Mouse (Mus musculus): Measurements from ENCODE around the gene Rhobtb1. TPM values are rescaled to one million over a fixed set of nuclear protein-coding genes. Genes with fewer than 3 reads are reported as not detected.
A peak's percentile ranks its signal among the peaks of the same experiment; 100 is the strongest.

Rhobtb1 gene
- total RNA-seq (2014; rRNA removed): 11.2 and 16.9 TPM in 2 replicates
- polyA plus RNA-seq (2015; fragmentation: Nextera tagmentation; extraction: Ambion mirVana): 9.2 and 12.1 TPM in 2 replicates

GRCm38 (mm10) chr10:69151045-69151444 lies at the start of gene Rhobtb1:
TSS of gene Rhobtb1 (plus strand) at chr10:69151434.
- DNase-seq: no peak
- Histone ChIP-seq H3K4me2 (ENCODE audit: low read depth) (no peak within 1 kb of the TSS), H3K27me3 (ENCODE audit: insufficient read depth, low read length) (no peaks in the 10 kb centered on the region), H3K36me3 (ENCODE audit: insufficient read depth) (no peaks in the 10 kb centered on the region), H3K4me1 (ENCODE audit: insufficient read depth) (no peaks in the 10 kb centered on the region), H3K27ac (ENCODE audit: low read depth, low read length) (no peak within 1 kb of the TSS), H3K9me3 (ENCODE audit: low read length) (no peaks in the 10 kb centered on the region), H3K4me3 (ENCODE audit: low read depth, low read length) (no peak within 1 kb of the TSS), H3K9ac (no peak within 1 kb of the TSS)
- no peak for TF ChIP-seq CTCF (IDR thresholded peaks at IDR 0.05; ENCODE audit: low read depth)
- 89% methylated on average over 20 of the region's 20 CpGs for WGBS
- no peak for ATAC-seq

DNA sequence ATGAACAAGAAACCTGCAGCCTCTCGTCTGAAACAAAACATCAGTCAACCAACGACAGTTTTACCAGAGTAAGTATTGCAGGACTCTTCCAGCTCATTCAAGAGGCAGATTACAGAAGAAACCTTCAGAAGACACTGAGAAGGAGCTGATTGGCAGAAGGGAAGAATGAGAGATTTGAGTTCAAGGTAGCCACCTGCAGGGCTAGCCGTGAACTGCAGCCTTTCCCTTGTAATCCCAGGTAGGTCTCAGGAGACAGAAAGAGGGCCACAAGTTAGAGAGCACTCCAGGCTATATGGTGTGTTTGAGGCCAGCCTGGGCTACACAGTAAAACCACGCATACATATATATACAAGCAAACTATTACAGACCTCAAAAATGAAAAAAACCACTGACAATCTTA lies 49.2 kb upstream of the Rhobtb1 start:
- H3K4me1 ChIP-seq (ENCODE audit: insufficient read depth): no peaks in the 10 kb centered on the region; the same call in 1 of the 2 replicates
- TF ChIP-seq CTCF (IDR thresholded peaks at IDR 0.05; ENCODE audit: low read depth): peak; percentile 64
- WGBS: 81% methylated on average over 4 of the region's 4 CpGs

GRCm38 (mm10) chr10:69104143-69104882 lies 46.9 kb upstream of the Rhobtb1 start:
- DNase-seq (no peak), ATAC-seq (no peak)
- Histone ChIP-seq H3K27me3 (ENCODE audit: insufficient read depth, low read length) (no peaks in the 10 kb centered on the region), H3K4me2 (ENCODE audit: low read depth) (no peak overlapping the region), H3K9me3 (ENCODE audit: low read length) (no peaks in the 10 kb centered on the region), H3K4me1 (ENCODE audit: insufficient read depth) (no peaks in the 10 kb centered on the region; the same call in 1 of the 2 replicates), H3K4me3 (ENCODE audit: low read depth, low read length) (no peak overlapping the region), H3K36me3 (ENCODE audit: insufficient read depth) (no peaks in the 10 kb centered on the region), H3K27ac (ENCODE audit: low read depth, low read length) (no peak overlapping the region), H3K9ac (no peak overlapping the region)
- 76% methylated on average over 12 of the region's 12 CpGs for WGBS
- no peak for TF ChIP-seq CTCF (IDR thresholded peaks at IDR 0.05; ENCODE audit: low read depth)

More for the DNA sequence above, 49.2 kb upstream of the Rhobtb1 start:
- no peaks in the 10 kb centered on the region for H3K27me3 ChIP-seq (ENCODE audit: insufficient read depth, low read length)
- no peak overlapping the region for H3K4me2 ChIP-seq (ENCODE audit: low read depth)
- no peaks in the 10 kb centered on the region for H3K9me3 ChIP-seq (ENCODE audit: low read length)
- H3K27ac ChIP-seq (ENCODE audit: low read depth, low read length): no peak overlapping the region
- no peak overlapping the region for H3K4me3 ChIP-seq (ENCODE audit: low read depth, low read length)
- no peak for DNase-seq
- no peaks in the 10 kb centered on the region for H3K36me3 ChIP-seq (ENCODE audit: insufficient read depth)
- no peak overlapping the region for H3K9ac ChIP-seq
- ATAC-seq: no peak

- H3K4me2 ChIP-seq (ENCODE audit: low read depth): no peak overlapping the region
- H3K4me1 ChIP-seq (ENCODE audit: insufficient read depth): no peaks in the 10 kb centered on the region; the same call in 1 of the 2 replicates
- no peak overlapping the region for H3K9ac ChIP-seq
- TF ChIP-seq CTCF (IDR thresholded peaks at IDR 0.05; ENCODE audit: low read depth): no peak
- no peaks in the 10 kb centered on the region for H3K27me3 ChIP-seq (ENCODE audit: insufficient read depth, low read length)
- no peak overlapping the region for H3K27ac ChIP-seq (ENCODE audit: low read depth, low read length)
- no peaks in the 10 kb centered on the region for H3K9me3 ChIP-seq (ENCODE audit: low read length)
- no peak overlapping the region for H3K4me3 ChIP-seq (ENCODE audit: low read depth, low read length)
- ATAC-seq (no peak; the same call in 1 of the 2 replicates), DNase-seq (no peak)
- H3K36me3 ChIP-seq (ENCODE audit: insufficient read depth): no peaks in the 10 kb centered on the region
- 73% methylated on average over 9 of the region's 9 CpGs for WGBS
Measured at GRCm38 (mm10) chr10:69104883-69105225, 46.4 kb upstream of the Rhobtb1 start.

DNA sequence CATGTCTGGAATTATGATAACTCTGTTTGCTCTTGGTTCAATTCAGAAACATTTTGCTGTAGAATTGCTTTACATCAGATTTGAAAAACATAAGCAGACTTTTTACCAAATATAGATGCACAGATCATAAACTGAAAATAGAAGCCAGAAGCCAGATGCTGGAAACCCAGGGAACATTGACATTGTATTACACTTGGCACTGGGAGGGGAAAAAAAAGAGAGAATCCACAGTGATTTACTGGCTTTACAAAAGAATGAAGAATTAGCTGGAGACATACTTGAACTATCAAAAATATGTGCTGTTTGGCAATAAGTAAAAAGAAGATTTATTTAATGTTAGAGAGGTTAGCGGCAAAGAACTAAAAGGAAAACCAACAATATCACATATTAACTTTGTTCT lies 44.4 kb upstream of the Rhobtb1 start:
- Histone ChIP-seq H3K36me3 (ENCODE audit: insufficient read depth) (no peaks in the 10 kb centered on the region), H3K4me3 (ENCODE audit: low read depth, low read length) (no peak overlapping the region), H3K27me3 (ENCODE audit: insufficient read depth, low read length) (no peaks in the 10 kb centered on the region), H3K9me3 (ENCODE audit: low read length) (no peaks in the 10 kb centered on the region), H3K27ac (ENCODE audit: low read depth, low read length) (no peak overlapping the region), H3K9ac (no peak overlapping the region), H3K4me2 (ENCODE audit: low read depth) (no peak overlapping the region), H3K4me1 (ENCODE audit: insufficient read depth) (no peaks in the 10 kb centered on the region; the same call in 1 of the 2 replicates)
- 67% methylated on average over 1 of the region's 1 CpGs for WGBS
- DNase-seq: no peak
- no peak for TF ChIP-seq CTCF (IDR thresholded peaks at IDR 0.05; ENCODE audit: low read depth)
- no peak for ATAC-seq

DNA sequence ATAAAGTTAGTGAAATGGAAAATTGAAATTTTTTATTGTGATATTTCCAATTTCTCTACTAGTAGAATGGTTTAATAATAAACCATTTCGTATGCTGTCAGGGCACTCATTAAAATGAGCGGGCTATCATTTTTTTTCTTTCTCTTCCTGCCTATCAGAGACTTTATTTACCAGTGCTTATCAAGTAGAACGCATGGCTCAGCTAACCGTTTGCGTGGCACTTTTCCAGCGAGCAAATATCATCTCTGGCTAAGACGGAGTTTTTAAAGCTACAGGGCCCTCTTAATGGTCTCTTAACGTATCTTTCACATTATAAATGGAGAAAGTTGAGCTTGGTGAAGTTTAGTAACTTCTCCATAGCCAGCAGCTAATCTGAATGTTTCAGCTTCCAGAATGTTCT lies 44.0 kb upstream of the Rhobtb1 start:
- Histone ChIP-seq H3K9me3 (ENCODE audit: low read length) (no peaks in the 10 kb centered on the region), H3K4me1 (ENCODE audit: insufficient read depth) (no peaks in the 10 kb centered on the region; the same call in 1 of the 2 replicates), H3K36me3 (ENCODE audit: insufficient read depth) (no peaks in the 10 kb centered on the region), H3K27me3 (ENCODE audit: insufficient read depth, low read length) (no peaks in the 10 kb centered on the region), H3K4me3 (ENCODE audit: low read depth, low read length) (no peak overlapping the region), H3K27ac (ENCODE audit: low read depth, low read length) (no peak overlapping the region), H3K9ac (no peak overlapping the region), H3K4me2 (ENCODE audit: low read depth) (no peak overlapping the region)
- ATAC-seq (no peak), DNase-seq (peak; percentile 33)
- 48% methylated on average over 8 of the region's 8 CpGs for WGBS
- TF ChIP-seq CTCF (IDR thresholded peaks at IDR 0.05; ENCODE audit: low read depth): no peak

GRCm38 (mm10) chr10:69114384-69114783 lies 36.9 kb upstream of the Rhobtb1 start:
- Histone ChIP-seq H3K4me2 (ENCODE audit: low read depth) (no peak overlapping the region), H3K4me1 (ENCODE audit: insufficient read depth) (no peaks in the 10 kb centered on the region), H3K4me3 (ENCODE audit: low read depth, low read length) (no peak overlapping the region), H3K9ac (no peak overlapping the region), H3K27ac (ENCODE audit: low read depth, low read length) (no peak overlapping the region), H3K36me3 (ENCODE audit: insufficient read depth) (no peaks in the 10 kb centered on the region), H3K27me3 (ENCODE audit: insufficient read depth, low read length) (no peaks in the 10 kb centered on the region), H3K9me3 (ENCODE audit: low read length) (peaks cover 3% of the 10 kb centered on the region; the same call in 1 of the 2 replicates)
- DNase-seq (peak; percentile 17), ATAC-seq (no peak)
- TF ChIP-seq CTCF (IDR thresholded peaks at IDR 0.05; ENCODE audit: low read depth): peak; percentile 28; the same call in 1 of the 2 replicates

Data from forebrain, postnatal 0 days (tissue).